Mouse (Mus musculus) heart, adult 2 months (tissue): Measurements from ENCODE around the gene Prkar1b.

Experiments
- CTCF ChIP-seq: fragments of 200-600 bp; IDR thresholded peaks from 2 replicates; pipeline ENCODE4 v1.8.1; 2022; ENCODE audit warnings: antibody characterized with exemption, mild to moderate bottlenecking, moderate library complexity
- POLR2A ChIP-seq: fragments of 200-500 bp; IDR thresholded peaks from 2 replicates; pipeline ENCODE4 v1.6.1; 2011; ENCODE audit warnings: mild to moderate bottlenecking, low read depth, low read length, control low read depth; ENCODE audit not compliant: insufficient read depth

DNA sequence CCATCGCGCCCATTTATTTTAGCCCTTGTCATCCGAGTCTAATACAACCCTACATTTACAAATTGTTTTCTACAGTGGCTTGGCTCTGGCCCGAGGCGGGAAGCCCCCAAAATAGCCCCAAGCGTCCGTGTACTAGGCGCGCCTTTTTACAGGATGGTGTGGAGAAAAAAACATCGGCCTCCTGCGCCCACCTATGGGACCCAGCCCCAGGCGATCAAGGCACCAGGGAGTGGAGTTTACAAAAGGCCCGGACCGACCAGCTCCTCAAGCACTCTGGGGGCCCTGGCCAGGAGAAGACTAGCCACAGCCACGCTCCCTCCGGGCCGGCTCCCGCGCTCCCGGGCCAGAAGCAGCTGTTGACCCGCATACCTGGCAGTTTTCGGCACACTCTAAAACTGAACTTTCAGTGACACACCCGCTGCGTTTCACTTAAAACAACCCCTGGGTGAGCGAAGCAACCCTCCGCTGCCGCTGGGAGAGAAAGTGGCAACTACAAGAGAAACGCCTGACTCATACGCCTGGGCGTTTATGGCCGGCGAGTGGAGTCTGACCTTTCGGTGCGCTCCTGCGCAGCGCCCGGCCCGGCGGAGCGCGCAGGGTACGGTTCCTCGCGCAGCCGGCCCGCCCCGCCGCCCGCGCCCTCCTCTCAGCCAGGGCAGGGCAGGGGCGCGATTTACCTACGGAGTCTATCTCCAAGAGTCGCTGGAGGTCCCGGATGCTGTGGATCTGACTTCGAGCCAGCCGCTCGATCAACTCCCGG, 157.0 kb downstream of the Prkar1b start:
- TF ChIP-seq POLR2A (no peak), CTCF (no peak)
